Mouse (Mus musculus) G1E (cell line): ENCODE results near the gene 2200002J24Rik.

Experiments
- CTCF ChIP-seq: IDR thresholded peaks from 2 replicates; pipeline ENCODE4 v1.5.1; 2012; ENCODE audit warnings: low read depth, low read length, inconsistent platforms, mixed read lengths
- GATA2 ChIP-seq: IDR thresholded peaks from 2 replicates; pipeline ENCODE4 v1.6.1; 2012; ENCODE audit warnings: low read depth, low read length, inconsistent platforms, borderline replicate concordance
- POLR2AphosphoS5 ChIP-seq: IDR thresholded peaks from 2 replicates; pipeline ENCODE4 v1.6.1; 2012; ENCODE audit warnings: low read depth, low read length, inconsistent platforms; ENCODE audit not compliant: insufficient replicate concordance
- TAL1 ChIP-seq: conservative IDR thresholded peaks from 2 replicates; pipeline ENCODE4 v1.6.1; 2012; ENCODE audit warnings: low read depth, low read length, inconsistent platforms, mixed read lengths

- TF ChIP-seq CTCF (no peak), TAL1 (no peak), GATA2 (no peak), POLR2AphosphoS5 (no peak)
Measured at GRCm38 (mm10) chr7:30717006-30717715, 18.4 kb downstream of the 2200002J24Rik start.
